Mouse (Mus musculus) G1E (cell line): ENCODE results near the gene Rint1. TPM values are rescaled to one million over a fixed set of nuclear protein-coding genes. Genes with fewer than 3 reads are reported as not detected.

Experiments used
- ATAC-seq: 2 replicates; pipeline ENCODE4 v1.8.0; 2016; ENCODE audit warnings: mild to moderate bottlenecking; ENCODE audit not compliant: insufficient number of reproducible peaks, poor library complexity, low FRiP score, severe bottlenecking; ENCODE audit errors: extremely low read depth
- DNase-seq: peaks from one replicate; pipeline ENCODE4 v3.0.0; 2012; ENCODE audit warnings: low spot score
- H3K27me3 ChIP-seq: 2 replicates; pipeline ENCODE4 v1.6.1; 2012; ENCODE audit warnings: mild to moderate bottlenecking, low read length, inconsistent platforms; ENCODE audit not compliant: insufficient read depth
- H3K36me3 ChIP-seq: replicated peaks from 2 replicates; pipeline ENCODE3; 2012; ENCODE audit warnings: mild to moderate bottlenecking, inconsistent platforms
- H3K4me1 ChIP-seq: 2 replicates; pipeline ENCODE4 v1.6.1; 2012; ENCODE audit warnings: low read depth, low read length, inconsistent platforms, mixed read lengths; ENCODE audit not compliant: insufficient read depth
- H3K4me3 ChIP-seq: 2 replicates; pipeline ENCODE4 v1.5.1; 2012; ENCODE audit warnings: low read depth, mild to moderate bottlenecking, inconsistent platforms, low read length, moderate library complexity, mixed read lengths
- H3K9me3 ChIP-seq: replicated peaks from 2 replicates; pipeline ENCODE4 v1.6.1; 2012; ENCODE audit warnings: inconsistent platforms
- CTCF ChIP-seq: IDR thresholded peaks from 2 replicates; pipeline ENCODE4 v1.5.1; 2012; ENCODE audit warnings: low read depth, low read length, inconsistent platforms, mixed read lengths
- GATA1 ChIP-seq: IDR thresholded peaks from 2 replicates; pipeline ENCODE4 v1.6.1; 2012; ENCODE audit warnings: borderline replicate concordance, low read length, inconsistent platforms, mixed read lengths
- GATA2 ChIP-seq: IDR thresholded peaks from 2 replicates; pipeline ENCODE4 v1.6.1; 2012; ENCODE audit warnings: low read depth, low read length, inconsistent platforms, borderline replicate concordance
- POLR2AphosphoS5 ChIP-seq: IDR thresholded peaks from 2 replicates; pipeline ENCODE4 v1.6.1; 2012; ENCODE audit warnings: low read depth, low read length, inconsistent platforms; ENCODE audit not compliant: insufficient replicate concordance
- TAL1 ChIP-seq: conservative IDR thresholded peaks from 2 replicates; pipeline ENCODE4 v1.6.1; 2012; ENCODE audit warnings: low read depth, low read length, inconsistent platforms, mixed read lengths
- polyA plus RNA-seq: library from polyadenylated mRNA; stranded (reverse); fragments of >175 nt; gene quantifications from 2 replicates; pipeline ENCODE4 v1.2.3, GENCODE M21; 2012
- total RNA-seq, 2 experiments: library from RNA; stranded (forward) in 1 of 2; stranded (reverse) in 1 of 2; fragments of 200-1000 nt in 1 of 2; fragments of >200 nt in 1 of 2; fragmentation: Nextera tagmentation in 1 of 2; gene quantifications; 2 replicates each; pipeline ENCODE4 v1.2.3; 2014 to 2017

Rint1 gene
- total and polyA plus RNA-seq, 3 experiments: 13.8 to 67.0 (median 34.2) TPM

GRCm38 (mm10) chr5:23861721-23862120, 74.2 kb downstream of the Rint1 start:
- DNase-seq (no peak), ATAC-seq (no peak)
- Histone ChIP-seq H3K4me1 (no peaks in the 10 kb centered on the region; the same call in 1 of the 2 replicates), H3K36me3 (peaks cover 20% of the 10 kb centered on the region), H3K27me3 (peaks cover 7% of the 10 kb centered on the region), H3K4me3 (no peak overlapping the region), H3K9me3 (no peaks in the 10 kb centered on the region)
- TF ChIP-seq TAL1 (no peak), GATA2 (no peak), GATA1 (no peak), CTCF (no peak), POLR2AphosphoS5 (no peak)

- no peak for DNase-seq
- Histone ChIP-seq H3K36me3 (peaks cover 15% of the 10 kb centered on the region), H3K9me3 (no peaks in the 10 kb centered on the region), H3K4me3 (no peak overlapping the region), H3K27me3 (peaks cover 7% of the 10 kb centered on the region), H3K4me1 (no peaks in the 10 kb centered on the region; the same call in 1 of the 2 replicates)
- TF ChIP-seq GATA1: no peak
- no peak for TF ChIP-seq GATA2
- no peak for TF ChIP-seq CTCF
- TF ChIP-seq TAL1: no peak
- TF ChIP-seq POLR2AphosphoS5: no peak
- ATAC-seq: no peak
These were observed 74.8 kb downstream of the Rint1 start for GRCm38 (mm10) chr5:23862291-23862690.

- DNase-seq (no peak), ATAC-seq (no peak)
- Histone ChIP-seq H3K4me3 (no peak overlapping the region), H3K4me1 (no peaks in the 10 kb centered on the region; the same call in 1 of the 2 replicates), H3K9me3 (no peaks in the 10 kb centered on the region), H3K36me3 (peaks cover 5% of the 10 kb centered on the region), H3K27me3 (peaks cover 7% of the 10 kb centered on the region)
- TF ChIP-seq CTCF (no peak), GATA2 (no peak), POLR2AphosphoS5 (no peak), TAL1 (no peak), GATA1 (no peak)
These were observed 75.9 kb downstream of the Rint1 start for GRCm38 (mm10) chr5:23863166-23864053.

GRCm38 (mm10) chr5:23864054-23864965, 76.8 kb downstream of the Rint1 start:
- H3K9me3 ChIP-seq: no peaks in the 10 kb centered on the region
- DNase-seq (no peak), ATAC-seq (no peak)
- peaks cover 7% of the 10 kb centered on the region for H3K27me3 ChIP-seq
- H3K4me1 ChIP-seq: no peaks in the 10 kb centered on the region; the same call in 1 of the 2 replicates
- H3K4me3 ChIP-seq: no peak overlapping the region
- no peaks in the 10 kb centered on the region for H3K36me3 ChIP-seq
- TF ChIP-seq CTCF (no peak), GATA2 (no peak), GATA1 (no peak)

- Histone ChIP-seq H3K9me3 (no peaks in the 10 kb centered on the region), H3K27me3 (peaks cover 11% of the 10 kb centered on the region), H3K4me1 (no peaks in the 10 kb centered on the region; the same call in none of the 2 replicates), H3K4me3 (no peak overlapping the region), H3K36me3 (no peaks in the 10 kb centered on the region)
- DNase-seq (no peak), ATAC-seq (no peak)
- TF ChIP-seq GATA2: no peak
- no peak for TF ChIP-seq POLR2AphosphoS5
- TF ChIP-seq GATA1: no peak
- no peak for TF ChIP-seq CTCF
- TF ChIP-seq TAL1: no peak
These were observed 78.4 kb downstream of the Rint1 start for GRCm38 (mm10) chr5:23865941-23866340.

Other genes starting within 250 kb of the Rint1 start
- gene Srpk2, start 103.1 kb upstream of the Rint1 start, total RNA-seq (2014; fragmentation: Nextera tagmentation): 63.5 and 65.6 TPM in 2 replicates
- 65.8 and 76.4 TPM in 2 replicates for gene Srpk2, start 103.1 kb upstream of the Rint1 start, total RNA-seq (2017)
- gene Srpk2, start 103.1 kb upstream of the Rint1 start, polyA plus RNA-seq: 10.1 and 11.1 TPM in 2 replicates
- gene Pus7, start 4.0 kb upstream of the Rint1 start, total RNA-seq (2014; fragmentation: Nextera tagmentation): 78.8 and 84.1 TPM in 2 replicates
- gene Pus7, start 4.0 kb upstream of the Rint1 start, total RNA-seq (2017): 32.5 and 35.7 TPM in 2 replicates
- 7.6 and 8.6 TPM in 2 replicates for gene Pus7, start 4.0 kb upstream of the Rint1 start, polyA plus RNA-seq
- gene Tomm7, start 56.5 kb downstream of the Rint1 start, total RNA-seq (2014; fragmentation: Nextera tagmentation): 7.8 and 12.3 TPM in 2 replicates
- 343 and 366 TPM in 2 replicates for gene Tomm7, start 56.5 kb downstream of the Rint1 start, total RNA-seq (2017)
- gene Tomm7, start 56.5 kb downstream of the Rint1 start, polyA plus RNA-seq: 6.0 and 22.3 TPM in 2 replicates
- 47.0 and 58.9 TPM in 2 replicates for gene Fam126a, start 243.0 kb downstream of the Rint1 start, total RNA-seq (2014; fragmentation: Nextera tagmentation)
- 31.4 and 36.9 TPM in 2 replicates for gene Fam126a, start 243.0 kb downstream of the Rint1 start, total RNA-seq (2017)
- gene Fam126a, start 243.0 kb downstream of the Rint1 start, polyA plus RNA-seq: 2.8 and 4.4 TPM in 2 replicates